Mouse (Mus musculus): ENCODE measurements around the gene Cryl1. TPM values are rescaled to one million over a fixed set of nuclear protein-coding genes. Genes with fewer than 3 reads are reported as not detected.

Gene Cryl1
- polyA plus RNA-seq, 1 experiment from 2014 or later, result 17.8 TPM

Other genes starting within 250 kb of the Cryl1 start
- 15.1 and 16.0 TPM in 2 replicates for gene Ift88, start 25.5 kb upstream of the Cryl1 start, polyA plus RNA-seq (2016; fragmentation: Nextera tagmentation; extraction: Ambion mirVana)
- gene Il17d, start 126.2 kb upstream of the Cryl1 start, polyA plus RNA-seq (2016; fragmentation: Nextera tagmentation; extraction: Ambion mirVana), result 4.3 and 4.9 TPM in 2 replicates
- gene Eef1akmt1, start 173.1 kb upstream of the Cryl1 start, polyA plus RNA-seq (2016; fragmentation: Nextera tagmentation; extraction: Ambion mirVana), result 95.3 TPM in 2 replicates